Mouse (Mus musculus) forebrain, embryonic 10.5 days (tissue): ENCODE results near the gene Mreg. TPM values are rescaled to one million over a fixed set of nuclear protein-coding genes. Genes with fewer than 3 reads are reported as not detected.
A peak's percentile ranks its signal among the peaks of the same experiment; 100 is the strongest.
"Not testable (repeated sequence)": the region's sequence is repeated elsewhere in the genome, so short reads cannot be mapped to it uniquely, and the experiment has no call there.

Experiments
- DNase-seq: peaks from one replicate; pipeline ENCODE4 v3.0.0-alpha.2; 2017; ENCODE audit warnings: low spot score; ENCODE audit errors: extremely low spot score
- H3K27ac ChIP-seq: fragments of 300-500 bp; sonication (generic); 2 replicates; pipeline ENCODE4 v1.5.1; 2016; ENCODE audit warnings: mild to moderate bottlenecking
- H3K27me3 ChIP-seq: fragments of 300-500 bp; sonication (generic); 2 replicates; pipeline ENCODE4 v1.6.1; 2016; ENCODE audit warnings: mild to moderate bottlenecking; ENCODE audit not compliant: poor library complexity, severe bottlenecking
- H3K36me3 ChIP-seq: fragments of 300-500 bp; sonication (generic); replicated peaks from 2 replicates; pipeline ENCODE4 v1.6.1; 2016; ENCODE audit warnings: mild to moderate bottlenecking, moderate library complexity
- H3K4me1 ChIP-seq: fragments of 300-500 bp; sonication (generic); 2 replicates; pipeline ENCODE4 v1.6.1; 2016
- H3K4me3 ChIP-seq: fragments of 300-500 bp; sonication (generic); 2 replicates; pipeline ENCODE4 v1.5.1; 2016; ENCODE audit warnings: mild to moderate bottlenecking, moderate library complexity
- H3K9me3 ChIP-seq: fragments of 300-500 bp; sonication (generic); 2 replicates; pipeline ENCODE4 v1.6.1; 2016; ENCODE audit warnings: mild to moderate bottlenecking, moderate library complexity
- WGBS: fragments of 180-500 bp; shearing (Covaris S2); methylation state at CpG from one replicate; pipeline ENCODE4 v1.1.7; 2016; 5-methylcytosine and 5-hydroxymethylcytosine counted together
- polyA plus RNA-seq: library from polyadenylated mRNA; unstranded; fragments of >200 nt; fragmentation: Nextera tagmentation; extraction: Ambion mirVana; gene quantifications from 2 replicates; pipeline ENCODE4 v1.2.1, GENCODE M21; 2016

Gene Mreg
- polyA plus RNA-seq, 1 experiment from 2014 or later: 4.1 TPM

DNA sequence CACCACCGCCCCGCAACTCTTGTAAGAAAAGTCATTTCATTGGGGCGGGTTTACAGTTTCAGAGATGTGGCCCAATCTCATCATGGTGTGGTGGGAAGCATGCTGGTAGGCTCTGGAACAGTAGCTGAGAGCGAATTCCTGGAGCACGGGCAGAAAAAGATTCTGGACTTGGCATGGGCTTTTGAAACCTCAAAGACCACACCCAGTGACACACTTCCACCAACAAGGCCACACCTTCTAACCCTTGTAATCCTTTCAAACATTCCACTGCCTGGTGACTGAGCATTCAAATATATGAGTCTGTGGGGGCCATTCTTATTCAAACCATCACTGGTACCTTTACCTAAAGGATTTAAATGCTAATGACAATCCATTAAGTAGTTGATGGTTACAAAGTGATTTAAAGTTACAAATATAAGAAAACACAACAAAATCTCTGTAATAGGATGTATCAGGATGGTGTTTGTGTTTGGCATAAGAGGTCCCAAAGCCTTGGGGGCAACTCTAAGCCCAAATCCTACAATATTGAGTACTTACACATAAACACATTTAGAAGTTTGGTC, 30.6 kb upstream of the Mreg start:
- no peak for DNase-seq
- Histone ChIP-seq H3K36me3 (no peaks in the 10 kb centered on the region), H3K27me3 (peaks cover 14% of the 10 kb centered on the region), H3K9me3 (no peaks in the 10 kb centered on the region), H3K27ac (no peak overlapping the region), H3K4me1 (peaks cover 15% of the 10 kb centered on the region), H3K4me3 (no peak overlapping the region)
- 90% methylated on average over 5 of the region's 5 CpGs for WGBS

DNA sequence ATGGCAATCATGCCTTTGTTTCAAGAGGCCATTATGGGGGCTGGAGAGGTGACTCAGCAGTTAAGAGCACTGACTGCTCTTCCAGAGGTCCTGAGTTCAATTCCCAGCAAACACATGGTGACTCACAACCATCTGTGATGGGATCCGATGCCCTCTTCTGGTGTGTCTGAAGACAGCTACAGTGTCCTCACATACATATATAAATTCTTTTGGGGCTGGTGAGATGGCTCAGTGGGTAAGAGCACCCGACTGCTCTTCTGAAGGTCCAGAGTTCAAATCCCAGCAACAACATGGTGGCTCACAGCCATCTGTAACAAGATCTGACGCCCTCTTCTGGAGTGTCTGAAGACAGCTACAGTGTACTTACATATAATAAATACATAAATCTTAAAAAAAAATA, 27.0 kb upstream of the Mreg start:
- 86% methylated on average over 3 of the region's 3 CpGs for WGBS
- Histone ChIP-seq H3K4me1 (peaks cover 23% of the 10 kb centered on the region), H3K27me3 (peaks cover 30% of the 10 kb centered on the region)
- H3K4me3 ChIP-seq, H3K27ac ChIP-seq, H3K9me3 ChIP-seq, H3K36me3 ChIP-seq, DNase-seq: not testable (repeated sequence)

DNA sequence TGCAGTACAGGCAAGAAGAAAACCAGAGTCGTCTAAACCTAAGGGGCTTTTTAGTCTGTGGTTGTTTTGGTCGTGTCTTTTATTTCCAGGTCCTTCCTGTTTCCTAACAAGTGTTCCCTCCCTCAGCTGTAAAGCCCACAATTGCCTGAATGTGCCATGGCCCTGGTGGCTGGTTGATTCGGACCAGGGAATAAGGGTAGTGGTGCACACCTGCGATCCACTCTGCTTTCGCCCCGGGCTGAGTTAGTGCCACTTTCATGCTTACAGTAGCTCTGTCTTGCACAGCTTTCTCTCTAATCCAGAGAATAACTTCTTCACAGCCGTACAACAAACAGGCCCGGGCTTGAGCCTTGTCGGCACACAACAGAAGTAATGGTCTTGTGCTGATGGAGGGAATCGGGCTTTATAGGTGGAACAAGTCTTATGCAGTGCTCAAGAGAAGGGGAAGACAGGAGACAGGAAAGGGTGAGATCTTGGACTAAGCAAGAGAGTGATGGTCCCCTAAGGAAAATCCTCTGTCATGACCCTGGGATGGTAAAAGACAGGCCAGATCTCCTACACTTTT, 26.0 kb upstream of the Mreg start:
- Histone ChIP-seq H3K9me3 (no peaks in the 10 kb centered on the region), H3K4me3 (no peak overlapping the region), H3K27ac (no peak overlapping the region), H3K4me1 (peaks cover 21% of the 10 kb centered on the region), H3K27me3 (peaks cover 38% of the 10 kb centered on the region), H3K36me3 (no peaks in the 10 kb centered on the region)
- DNase-seq: no peak
- WGBS: 68% methylated on average over 10 of the region's 10 CpGs

DNA sequence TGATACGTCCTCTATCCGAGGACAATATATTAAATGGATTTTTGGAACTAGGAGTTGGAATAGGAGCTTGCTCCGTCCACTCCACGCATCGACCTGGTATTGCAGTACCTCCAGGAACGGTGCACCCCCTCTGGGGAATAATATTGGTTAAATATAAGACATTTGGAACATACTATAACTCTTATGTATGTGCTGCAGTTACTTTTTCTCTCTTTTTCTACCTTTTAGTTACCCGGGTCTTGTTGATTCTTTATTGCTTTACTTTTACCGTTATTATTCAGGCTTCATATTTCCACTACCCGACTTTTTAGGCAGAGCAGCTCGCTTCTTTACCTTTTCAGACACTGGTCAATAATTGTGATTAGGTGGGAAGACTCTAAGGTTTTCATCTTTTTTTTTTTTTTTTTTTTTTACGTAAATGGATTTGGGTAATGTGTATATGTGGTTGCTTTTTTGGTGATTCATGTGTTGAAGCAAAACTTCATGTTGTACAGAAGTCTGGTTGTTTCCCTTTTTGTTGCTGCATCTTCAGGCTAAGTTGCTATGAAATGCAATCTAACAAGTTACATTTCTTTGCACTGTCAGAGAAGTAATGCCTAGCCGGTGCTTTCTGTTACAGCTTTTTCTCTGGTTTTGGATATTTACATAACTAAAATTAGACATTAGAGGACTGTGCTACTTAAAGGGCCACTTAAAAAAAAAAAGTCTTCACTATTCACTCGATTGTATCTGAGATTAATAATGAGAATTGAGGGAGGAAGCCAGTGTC, 25.1 kb upstream of the Mreg start:
- H3K4me1 ChIP-seq: peaks cover 21% of the 10 kb centered on the region
- peaks cover 35% of the 10 kb centered on the region for H3K27me3 ChIP-seq
- peak overlapping the region; percentile 28; the same call in 1 of the 2 replicates for H3K4me3 ChIP-seq
- DNase-seq: no peak
- no peaks in the 10 kb centered on the region for H3K9me3 ChIP-seq
- no peaks in the 10 kb centered on the region for H3K36me3 ChIP-seq
- WGBS: 8% methylated on average over 13 of the region's 13 CpGs
- no peak overlapping the region for H3K27ac ChIP-seq

DNA sequence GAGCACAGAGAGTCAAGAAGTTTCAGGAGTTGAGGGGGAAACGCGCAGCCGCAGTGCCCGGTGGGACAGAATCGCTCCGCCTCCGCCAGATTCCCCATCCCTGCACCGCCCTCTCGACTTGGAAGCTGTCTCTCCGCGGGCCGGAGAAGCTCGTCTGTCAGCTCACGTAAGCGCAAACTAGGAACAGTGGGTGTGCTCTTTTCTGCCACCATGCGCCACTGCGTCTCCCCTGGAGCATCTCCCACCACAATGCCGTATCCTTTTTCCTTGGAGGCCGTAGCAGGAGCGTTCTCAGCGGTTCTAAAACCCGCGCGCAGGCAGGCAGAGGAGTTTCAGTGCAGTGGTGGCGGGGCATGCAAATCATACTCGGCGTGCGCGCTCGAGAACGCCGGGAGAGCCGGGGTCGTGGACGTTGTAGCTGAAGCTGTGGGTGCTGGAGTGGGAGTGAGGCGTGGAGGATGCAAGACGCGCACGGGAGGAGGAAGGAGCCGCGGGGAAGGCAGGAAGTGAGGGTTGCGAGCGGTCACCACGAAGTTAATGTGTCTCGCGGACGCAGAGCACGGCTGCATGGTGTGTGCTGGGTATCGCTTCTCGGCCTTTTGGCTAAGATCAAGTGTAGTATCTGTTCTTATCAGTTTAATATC, 24.4 kb upstream of the Mreg start:
- Histone ChIP-seq H3K27me3 (peaks cover 35% of the 10 kb centered on the region), H3K4me1 (peaks cover 21% of the 10 kb centered on the region), H3K27ac (peak overlapping the region; percentile 88), H3K4me3 (peak overlapping the region; percentile 67)
- DNase-seq: peak; percentile 82
- H3K36me3 ChIP-seq, H3K9me3 ChIP-seq: not testable (repeated sequence)
- WGBS: under 1% methylated on average over 37 of the region's 50 CpGs

DNA sequence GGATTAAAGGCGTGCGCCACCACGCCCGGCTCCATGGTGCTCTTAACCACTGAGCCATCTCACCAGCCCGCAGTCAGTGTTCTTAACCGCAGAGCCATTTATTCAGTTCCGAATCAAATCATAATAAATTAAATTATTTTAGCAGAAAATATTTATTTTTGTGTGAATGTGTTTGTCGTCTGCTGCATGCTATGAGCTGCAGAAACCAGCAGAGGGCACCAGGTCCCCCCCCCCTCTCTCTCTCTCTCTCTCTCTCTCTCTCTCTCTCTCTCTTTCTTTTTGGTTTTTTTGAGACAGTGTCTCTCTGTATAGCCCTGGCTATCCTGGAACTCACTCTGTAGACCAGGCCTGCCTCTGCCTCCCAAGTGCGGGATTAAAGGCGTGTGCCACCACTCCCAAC, 20.5 kb upstream of the Mreg start:
- not testable (repeated sequence) for H3K27ac ChIP-seq, H3K36me3 ChIP-seq, H3K4me3 ChIP-seq, DNase-seq, H3K9me3 ChIP-seq
- peaks cover 29% of the 10 kb centered on the region for H3K27me3 ChIP-seq
- peaks cover 13% of the 10 kb centered on the region for H3K4me1 ChIP-seq
- WGBS: 83% methylated on average over 10 of the region's 10 CpGs

DNA sequence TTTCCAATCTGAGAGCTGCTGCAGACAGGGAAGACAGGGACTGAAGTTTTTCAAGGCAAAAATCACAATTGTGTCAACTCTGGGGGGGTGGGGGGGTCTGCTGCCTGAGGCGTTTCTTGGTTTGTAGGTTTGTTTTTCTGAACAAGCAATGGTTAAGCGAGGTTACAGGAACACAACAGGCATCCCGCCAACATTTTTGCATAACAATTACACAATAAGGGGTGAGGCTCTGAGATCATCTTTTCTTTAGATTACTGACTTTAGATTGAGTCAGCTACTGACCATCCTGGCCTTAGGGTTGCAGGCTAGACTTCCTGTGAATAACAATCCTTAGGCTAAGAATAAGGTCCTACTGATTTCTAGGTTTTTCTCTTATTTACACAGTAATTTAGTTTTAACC, 16.9 kb upstream of the Mreg start:
- Histone ChIP-seq H3K4me1 (peaks cover 15% of the 10 kb centered on the region), H3K27ac (no peak overlapping the region), H3K9me3 (no peaks in the 10 kb centered on the region), H3K4me3 (no peak overlapping the region), H3K27me3 (peaks cover 30% of the 10 kb centered on the region), H3K36me3 (no peaks in the 10 kb centered on the region)
- WGBS: 36% methylated on average over 3 of the region's 3 CpGs
- DNase-seq: no peak

DNA sequence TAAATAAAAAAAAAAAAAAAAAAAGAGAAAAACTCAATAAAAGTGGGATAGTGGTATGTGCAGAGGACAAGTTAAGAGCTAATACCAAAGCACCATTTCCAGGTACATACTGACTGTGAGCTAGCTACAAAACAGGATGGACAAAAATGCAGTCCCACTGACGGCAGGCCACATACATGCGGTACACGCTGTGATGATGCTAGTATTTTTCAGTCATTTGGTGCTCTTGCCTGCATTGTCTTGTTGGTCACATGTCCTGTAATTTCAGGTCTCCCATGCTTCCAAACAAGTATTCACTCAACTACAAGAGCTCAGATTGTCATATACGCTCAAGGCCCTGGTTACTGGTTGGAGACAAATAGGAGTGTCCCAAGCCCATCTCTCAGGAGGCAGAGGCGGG, 15.4 kb upstream of the Mreg start:
- 93% methylated on average over 5 of the region's 5 CpGs for WGBS
- Histone ChIP-seq H3K4me1 (peaks cover 9% of the 10 kb centered on the region), H3K4me3 (no peak overlapping the region), H3K27ac (no peak overlapping the region), H3K36me3 (no peaks in the 10 kb centered on the region), H3K9me3 (no peaks in the 10 kb centered on the region), H3K27me3 (peaks cover 28% of the 10 kb centered on the region)
- DNase-seq: no peak

DNA sequence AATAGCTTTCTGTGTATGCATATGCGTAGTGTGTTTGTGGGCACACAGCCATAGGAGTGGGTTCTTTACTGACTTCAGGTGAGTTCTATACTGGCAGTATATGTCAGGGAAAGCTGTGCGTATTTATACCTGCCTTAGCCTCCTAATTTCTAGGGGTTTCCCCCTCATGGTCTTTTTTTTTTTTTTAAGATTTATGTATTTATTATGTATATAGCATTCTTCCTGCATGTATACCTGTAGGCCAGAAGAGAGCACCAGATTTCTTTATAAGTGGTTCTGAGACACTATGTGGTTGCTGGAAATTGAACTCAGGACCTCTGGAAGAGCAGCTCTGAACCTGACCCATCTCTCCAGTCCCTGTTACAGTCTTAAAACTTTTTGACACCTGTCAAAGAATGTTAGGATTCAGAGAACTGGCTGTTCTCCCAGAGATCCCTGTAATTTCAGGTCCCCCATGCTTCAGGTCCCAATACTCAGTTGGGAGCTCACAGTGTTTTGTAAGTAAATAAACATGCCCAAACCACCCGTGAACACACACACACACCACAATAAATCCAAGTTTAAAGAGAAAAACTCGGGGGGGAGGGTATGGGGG, 14.9 kb upstream of the Mreg start:
- no peak for DNase-seq
- Histone ChIP-seq H3K4me3 (no peak overlapping the region), H3K27ac (no peak overlapping the region), H3K27me3 (peaks cover 28% of the 10 kb centered on the region), H3K4me1 (peaks cover 9% of the 10 kb centered on the region), H3K9me3 (no peaks in the 10 kb centered on the region), H3K36me3 (no peaks in the 10 kb centered on the region)
- WGBS: 56% methylated on average over 4 of the region's 4 CpGs

DNA sequence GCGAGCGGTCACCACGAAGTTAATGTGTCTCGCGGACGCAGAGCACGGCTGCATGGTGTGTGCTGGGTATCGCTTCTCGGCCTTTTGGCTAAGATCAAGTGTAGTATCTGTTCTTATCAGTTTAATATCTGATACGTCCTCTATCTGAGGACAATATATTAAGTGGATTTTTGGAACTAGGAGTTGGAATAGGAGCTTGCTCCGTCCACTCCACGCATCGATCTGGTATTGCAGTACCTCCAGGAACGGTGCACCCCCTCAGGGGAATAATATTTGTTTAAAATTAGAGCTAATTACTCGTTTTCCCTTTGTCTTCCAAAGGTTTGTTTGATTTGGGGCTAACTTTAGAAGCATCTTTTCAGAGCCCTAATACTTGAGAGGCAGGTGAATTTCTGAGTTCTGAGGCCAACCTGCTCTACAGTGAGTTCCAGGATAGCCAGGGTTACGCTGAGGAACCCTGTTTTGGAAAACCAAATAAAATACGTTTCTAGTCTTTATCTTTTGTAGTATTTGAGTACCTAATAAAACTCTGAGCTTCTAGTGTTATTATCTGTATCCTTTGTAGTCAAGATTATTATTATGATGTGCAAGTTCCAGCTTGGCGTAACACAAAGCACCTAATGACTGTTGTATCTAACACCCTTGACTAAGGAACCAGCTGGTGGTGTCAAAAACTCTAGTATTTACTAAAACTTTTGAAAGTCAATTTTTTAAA, 14.2 kb upstream of the Mreg start:
- peaks cover 9% of the 10 kb centered on the region for H3K4me1 ChIP-seq
- 0 out of 2 replicates have a peak overlapping the region, but pooled peaks have one; percentile 50 for H3K4me3 ChIP-seq
- H3K27ac ChIP-seq: no peak overlapping the region
- 1% methylated on average over 11 of the region's 18 CpGs for WGBS
- H3K36me3 ChIP-seq: no peaks in the 10 kb centered on the region
- no peaks in the 10 kb centered on the region for H3K9me3 ChIP-seq
- H3K27me3 ChIP-seq: peaks cover 32% of the 10 kb centered on the region
- DNase-seq: peak; percentile 74

DNA sequence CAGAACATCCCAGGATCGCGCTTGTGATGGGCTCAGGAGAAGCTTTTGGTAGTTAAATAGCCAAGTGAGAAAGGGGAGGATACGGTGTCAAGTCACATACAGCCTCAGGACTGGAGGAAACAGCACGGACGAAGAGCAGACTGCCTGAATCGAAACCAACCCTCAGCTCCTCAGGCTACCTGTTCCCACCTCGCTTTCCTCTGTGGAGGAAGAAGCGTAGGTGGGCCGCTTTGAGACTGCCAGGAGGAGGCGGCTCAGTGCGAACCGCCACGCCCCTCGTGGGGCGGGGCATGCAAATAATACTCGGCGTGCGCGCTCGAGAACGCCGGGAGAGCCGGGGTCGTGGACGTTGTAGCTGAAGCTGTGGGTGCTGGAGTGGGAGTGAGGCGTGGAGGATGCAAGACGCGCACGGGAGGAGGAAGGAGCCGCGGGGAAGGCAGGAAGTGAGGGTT, 13.6 kb upstream of the Mreg start:
- H3K27me3 ChIP-seq: peaks cover 32% of the 10 kb centered on the region
- peak overlapping the region; percentile 86 for H3K27ac ChIP-seq
- H3K4me3 ChIP-seq: peak overlapping the region; percentile 50
- 0% methylated on average over 26 of the region's 31 CpGs for WGBS
- not testable (repeated sequence) for H3K36me3 ChIP-seq, H3K4me1 ChIP-seq, H3K9me3 ChIP-seq
- DNase-seq: peak; percentile 85

DNA sequence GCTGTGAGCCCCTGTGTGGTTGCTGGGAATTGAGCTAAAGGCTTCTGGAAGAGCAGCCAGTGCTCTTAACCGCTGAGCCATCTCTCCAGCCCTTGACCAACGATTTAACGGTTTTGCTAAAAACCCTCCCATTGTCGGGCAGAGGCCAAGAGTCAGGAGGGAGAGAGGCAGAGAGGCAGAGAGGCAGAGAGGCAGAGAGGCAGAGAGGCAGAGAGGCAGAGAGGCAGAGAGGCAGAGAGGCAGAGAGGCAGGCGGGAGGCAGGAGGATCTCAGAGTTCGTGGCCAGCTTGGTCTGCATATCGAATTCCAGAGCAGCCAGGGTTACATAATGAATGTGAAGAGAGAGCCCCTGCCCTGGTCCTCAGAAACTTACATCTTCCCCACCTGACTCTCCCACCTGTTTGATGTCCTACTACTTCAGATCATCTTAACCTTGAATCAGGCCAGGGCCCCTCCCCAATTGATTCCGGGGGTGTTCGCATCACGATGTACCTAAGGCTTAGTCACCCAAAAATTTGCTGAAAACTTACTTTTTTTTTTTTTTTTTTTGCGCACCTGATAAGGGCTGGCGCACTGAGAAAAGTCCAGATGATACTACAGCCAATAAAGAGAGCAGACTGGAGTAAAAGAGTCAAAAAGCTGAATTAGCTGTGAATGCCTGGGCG, 13.1 kb upstream of the Mreg start:
- no peak for DNase-seq
- peaks cover 10% of the 10 kb centered on the region for H3K4me1 ChIP-seq
- H3K27me3 ChIP-seq: peaks cover 32% of the 10 kb centered on the region
- peak overlapping the region; percentile 50 for H3K4me3 ChIP-seq
- no peaks in the 10 kb centered on the region for H3K36me3 ChIP-seq
- peak overlapping the region; percentile 86; the same call in 1 of the 2 replicates for H3K27ac ChIP-seq
- H3K9me3 ChIP-seq: no peaks in the 10 kb centered on the region
- WGBS: 12% methylated on average over 13 of the region's 13 CpGs
